Mouse (Mus musculus) lung, postnatal 0 days (tissue): ENCODE results near the gene Ssbp3. TPM values are rescaled to one million over a fixed set of nuclear protein-coding genes. Genes with fewer than 3 reads are reported as not detected.

Experiments
- ATAC-seq: fragments of 200-750 bp; cut with Nextera tagmentation; 2 replicates; pipeline ENCODE4 v1.8.0; 2017; ENCODE audit warnings: moderate library complexity
- DNase-seq: peaks from one replicate; pipeline ENCODE4 v3.0.0-alpha.2; 2016; ENCODE audit warnings: low spot score
- H3K27ac ChIP-seq: fragments of 300-500 bp; sonication (generic); 2 replicates; pipeline ENCODE4 v1.5.1; 2014; ENCODE audit warnings: antibody characterized with exemption, mild to moderate bottlenecking, low read length, mixed read lengths
- H3K27me3 ChIP-seq: fragments of 300-500 bp; sonication (generic); replicated peaks from 2 replicates; pipeline ENCODE4 v1.6.1; 2014; ENCODE audit warnings: low read length, mixed read lengths; ENCODE audit not compliant: insufficient read depth
- H3K36me3 ChIP-seq: fragments of 300-500 bp; sonication (generic); 2 replicates; pipeline ENCODE4 v1.6.1; 2014; ENCODE audit warnings: low read length, mixed read lengths; ENCODE audit not compliant: insufficient read depth
- H3K4me1 ChIP-seq: fragments of 300-500 bp; sonication (generic); 2 replicates; pipeline ENCODE4 v1.6.1; 2014; ENCODE audit warnings: antibody characterized with exemption, low read depth, low read length, mixed read lengths; ENCODE audit not compliant: insufficient read depth
- H3K4me2 ChIP-seq: fragments of 300-500 bp; sonication (generic); replicated peaks from 2 replicates; pipeline ENCODE4 v1.6.1; 2014; ENCODE audit warnings: low read depth, mild to moderate bottlenecking, low read length, moderate library complexity, mixed read lengths
- H3K4me3 ChIP-seq: fragments of 300-500 bp; sonication (generic); 2 replicates; pipeline ENCODE4 v1.5.1; 2014; ENCODE audit warnings: low read depth, low read length
- H3K9ac ChIP-seq: fragments of 300-500 bp; sonication (generic); replicated peaks from 2 replicates; pipeline ENCODE4 v1.6.1; 2014; ENCODE audit warnings: low read depth, mild to moderate bottlenecking
- H3K9me3 ChIP-seq: fragments of 300-500 bp; sonication (generic); 2 replicates; pipeline ENCODE4 v1.6.1; 2016; ENCODE audit warnings: low read length, mixed read lengths
- CTCF ChIP-seq: IDR thresholded peaks from 2 replicates; pipeline ENCODE4 v1.5.1; 2016; ENCODE audit warnings: antibody characterized with exemption, mild to moderate bottlenecking
- EP300 ChIP-seq: IDR thresholded peaks from 2 replicates; pipeline ENCODE4 v1.6.1; 2016; ENCODE audit warnings: antibody characterized with exemption, mild to moderate bottlenecking, control low read depth
- WGBS: fragments of 180-500 bp; shearing (Covaris S2); extraction: QIAGEN DNeasy Blood & Tissue Kit; methylation state at CpG from one replicate; pipeline ENCODE4 v1.1.7; 2014; 5-methylcytosine and 5-hydroxymethylcytosine counted together
- polyA plus RNA-seq: library from polyadenylated mRNA; unstranded; fragments of >200 nt; fragmentation: Nextera tagmentation; extraction: Ambion mirVana; gene quantifications from 2 replicates; pipeline ENCODE4 v1.2.1, GENCODE M21; 2015

Ssbp3 gene
- polyA plus RNA-seq, 1 experiment from 2014 or later: 40.2 TPM

DNA sequence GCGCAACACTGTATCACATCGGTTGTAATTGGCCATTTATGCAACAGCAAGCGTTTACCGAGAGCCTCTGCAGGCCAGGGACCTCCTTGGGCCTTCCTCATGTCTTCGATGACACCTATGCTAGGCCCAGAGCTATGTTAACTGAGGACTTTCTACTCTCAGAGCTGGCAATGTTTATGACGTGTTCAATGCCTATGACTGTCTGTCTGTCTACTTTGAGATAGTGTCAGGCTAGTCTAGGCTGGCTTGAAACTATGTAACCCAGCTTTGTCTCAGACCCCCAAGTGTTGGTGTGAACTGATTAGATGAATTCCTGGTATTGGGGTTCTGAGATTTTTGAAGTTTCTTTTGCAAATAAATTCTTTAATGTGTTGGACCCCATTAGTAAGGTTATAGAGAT, 84.6 kb downstream of the Ssbp3 start:
- Histone ChIP-seq H3K4me2 (no peak overlapping the region), H3K4me1 (peaks cover 10% of the 10 kb centered on the region; the same call in 1 of the 2 replicates), H3K27me3 (no peaks in the 10 kb centered on the region), H3K9ac (no peak overlapping the region), H3K36me3 (no peaks in the 10 kb centered on the region), H3K27ac (no peak overlapping the region), H3K4me3 (no peak overlapping the region), H3K9me3 (no peaks in the 10 kb centered on the region)
- no peak for DNase-seq
- TF ChIP-seq CTCF (no peak), EP300 (no peak)
- WGBS: 85% methylated on average over 6 of the region's 6 CpGs
- ATAC-seq: no peak

DNA sequence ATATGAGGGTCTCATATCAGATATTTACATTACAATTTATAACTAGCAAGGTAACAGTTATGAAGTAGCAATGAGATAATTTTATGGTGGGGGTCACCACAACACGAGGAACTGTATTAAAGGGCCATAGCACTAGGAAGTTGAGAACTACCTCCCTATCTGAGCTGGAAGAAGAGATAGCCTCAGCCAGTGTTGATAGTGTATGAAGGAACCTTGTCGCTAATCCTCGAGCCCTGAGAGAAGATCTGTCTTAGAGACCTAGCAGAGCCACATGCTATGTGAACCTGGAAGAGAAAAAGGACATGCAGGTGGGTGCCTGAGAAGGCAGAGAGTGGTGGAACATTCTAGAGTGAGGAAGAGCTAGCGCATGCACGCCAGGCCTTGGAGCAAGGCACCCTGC, 85.0 kb downstream of the Ssbp3 start:
- Histone ChIP-seq H3K36me3 (no peaks in the 10 kb centered on the region), H3K27ac (no peak overlapping the region), H3K9ac (no peak overlapping the region), H3K4me2 (no peak overlapping the region), H3K4me1 (peaks cover 10% of the 10 kb centered on the region; the same call in 1 of the 2 replicates), H3K9me3 (no peaks in the 10 kb centered on the region), H3K27me3 (no peaks in the 10 kb centered on the region), H3K4me3 (no peak overlapping the region)
- DNase-seq: no peak
- TF ChIP-seq EP300 (no peak), CTCF (no peak)
- ATAC-seq: no peak
- 67% methylated on average over 5 of the region's 5 CpGs for WGBS

DNA sequence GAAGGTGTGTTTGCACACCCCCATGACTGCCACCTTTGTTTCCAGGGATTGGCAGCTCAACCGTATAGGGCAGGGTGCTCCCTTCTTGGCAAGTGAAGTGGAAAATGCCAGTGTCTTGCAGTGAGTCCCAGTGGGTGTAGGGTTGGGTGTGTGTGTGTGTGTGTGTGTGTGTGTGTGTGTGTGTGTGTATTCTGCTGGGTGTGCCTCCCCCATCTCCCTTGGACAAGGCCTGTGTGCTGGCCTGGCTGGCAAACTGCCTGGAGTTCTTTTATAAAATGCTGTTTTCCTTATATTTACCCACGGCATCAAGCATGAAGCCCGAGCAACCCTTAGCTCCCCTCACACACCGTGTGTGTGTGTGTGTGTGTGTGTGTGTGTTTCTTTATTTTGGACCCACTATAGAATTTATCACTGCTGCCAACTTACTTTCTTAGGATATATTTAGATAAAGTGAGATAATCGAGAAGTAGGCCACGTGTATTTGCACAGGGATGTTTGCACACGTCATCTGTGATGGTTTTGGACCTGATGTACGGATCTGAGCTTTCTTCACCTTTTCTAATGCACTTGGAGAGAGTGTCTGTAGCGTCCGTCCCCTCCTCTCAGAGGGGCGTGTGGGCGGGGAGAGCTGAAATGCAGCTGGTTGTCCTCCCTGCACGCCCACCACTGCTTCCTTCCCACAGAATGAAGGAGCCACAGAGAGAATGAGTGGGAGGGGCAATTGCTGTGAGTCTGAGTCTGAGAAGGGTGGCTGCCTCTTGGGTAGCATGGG, 86.0 kb downstream of the Ssbp3 start:
- TF ChIP-seq EP300: peak; percentile 12; the same call in 1 of the 2 replicates
- no peak for TF ChIP-seq CTCF
- Histone ChIP-seq H3K36me3 (no peaks in the 10 kb centered on the region), H3K27ac (no peak overlapping the region), H3K4me1 (peaks cover 10% of the 10 kb centered on the region; the same call in 1 of the 2 replicates), H3K9me3 (no peaks in the 10 kb centered on the region), H3K9ac (no peak overlapping the region), H3K4me2 (no peak overlapping the region), H3K4me3 (no peak overlapping the region), H3K27me3 (no peaks in the 10 kb centered on the region)
- peak; percentile 70 for DNase-seq
- 17% methylated on average over 13 of the region's 13 CpGs for WGBS
- ATAC-seq: peak; percentile 82

DNA sequence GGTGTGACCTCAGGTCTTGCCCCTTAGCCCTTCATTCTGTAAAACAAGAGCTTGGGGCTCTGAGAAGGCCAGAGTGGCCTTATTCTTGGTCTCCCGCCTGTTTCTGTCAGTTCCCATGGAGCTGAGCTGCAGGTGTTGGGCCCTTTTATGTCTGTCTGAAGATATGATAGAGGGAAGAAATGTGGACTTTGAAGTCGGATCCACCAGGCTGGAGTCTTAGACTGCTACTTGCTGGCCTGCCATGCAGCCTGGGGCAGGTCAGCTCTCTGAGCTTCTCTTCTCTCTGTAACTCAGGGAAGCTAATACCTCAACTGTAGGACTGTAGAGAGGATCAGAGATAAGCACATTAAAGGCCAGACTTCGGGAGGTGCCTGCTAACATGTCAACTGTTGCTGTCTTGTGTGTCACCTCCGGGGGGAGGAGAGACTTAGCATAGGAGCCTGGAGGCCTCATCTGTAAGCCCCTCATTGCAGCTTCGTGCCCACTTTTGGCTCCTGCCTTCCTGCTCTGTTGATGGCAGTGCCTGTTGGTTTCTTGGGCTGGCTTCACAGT, 90.8 kb downstream of the Ssbp3 start:
- Histone ChIP-seq H3K36me3 (no peaks in the 10 kb centered on the region), H3K4me2 (no peak overlapping the region), H3K27ac (no peak overlapping the region), H3K4me3 (no peak overlapping the region), H3K9me3 (no peaks in the 10 kb centered on the region), H3K27me3 (no peaks in the 10 kb centered on the region), H3K4me1 (peaks cover 7% of the 10 kb centered on the region; the same call in 1 of the 2 replicates), H3K9ac (no peak overlapping the region)
- 60% methylated on average over 5 of the region's 5 CpGs for WGBS
- ATAC-seq (no peak), DNase-seq (no peak)
- TF ChIP-seq EP300: no peak
- no peak for TF ChIP-seq CTCF

DNA sequence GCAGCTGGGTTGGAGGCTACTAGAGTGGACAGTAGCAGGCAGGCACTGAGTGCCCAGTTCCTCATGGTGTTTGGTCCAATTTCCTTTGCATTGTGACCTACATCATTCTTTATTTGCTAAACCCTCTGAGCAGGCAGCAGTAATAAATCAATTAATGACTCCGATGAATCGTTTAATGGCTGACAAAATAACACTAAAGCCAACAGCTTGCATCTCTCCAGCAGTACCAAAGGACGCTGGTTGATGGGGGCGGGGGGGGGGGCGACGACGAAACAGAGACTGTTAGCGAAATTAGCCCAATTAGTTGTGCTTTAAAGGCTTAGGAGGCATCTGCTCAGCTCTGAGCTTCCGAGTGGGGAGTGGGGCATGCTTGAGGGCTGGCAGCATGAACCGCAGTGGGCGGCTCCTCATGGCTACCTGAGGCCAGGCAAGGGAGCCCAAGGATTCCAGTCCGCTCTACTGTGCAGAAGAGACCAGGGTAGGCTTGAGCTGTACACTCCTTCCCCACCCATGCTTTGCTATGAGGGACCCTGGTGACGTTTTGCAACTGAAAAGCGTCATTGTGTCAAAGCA, 91.5 kb downstream of the Ssbp3 start:
- 74% methylated on average over 14 of the region's 14 CpGs for WGBS
- DNase-seq: no peak
- H3K27me3 ChIP-seq: no peaks in the 10 kb centered on the region
- no peak overlapping the region for H3K4me2 ChIP-seq
- TF ChIP-seq EP300 (no peak), CTCF (no peak)
- H3K27ac ChIP-seq: no peak overlapping the region
- ATAC-seq: no peak
- H3K4me3 ChIP-seq: no peak overlapping the region
- no peaks in the 10 kb centered on the region; the same call in 1 of the 2 replicates for H3K4me1 ChIP-seq
- H3K36me3 ChIP-seq: no peaks in the 10 kb centered on the region
- no peak overlapping the region for H3K9ac ChIP-seq
- H3K9me3 ChIP-seq: no peaks in the 10 kb centered on the region

DNA sequence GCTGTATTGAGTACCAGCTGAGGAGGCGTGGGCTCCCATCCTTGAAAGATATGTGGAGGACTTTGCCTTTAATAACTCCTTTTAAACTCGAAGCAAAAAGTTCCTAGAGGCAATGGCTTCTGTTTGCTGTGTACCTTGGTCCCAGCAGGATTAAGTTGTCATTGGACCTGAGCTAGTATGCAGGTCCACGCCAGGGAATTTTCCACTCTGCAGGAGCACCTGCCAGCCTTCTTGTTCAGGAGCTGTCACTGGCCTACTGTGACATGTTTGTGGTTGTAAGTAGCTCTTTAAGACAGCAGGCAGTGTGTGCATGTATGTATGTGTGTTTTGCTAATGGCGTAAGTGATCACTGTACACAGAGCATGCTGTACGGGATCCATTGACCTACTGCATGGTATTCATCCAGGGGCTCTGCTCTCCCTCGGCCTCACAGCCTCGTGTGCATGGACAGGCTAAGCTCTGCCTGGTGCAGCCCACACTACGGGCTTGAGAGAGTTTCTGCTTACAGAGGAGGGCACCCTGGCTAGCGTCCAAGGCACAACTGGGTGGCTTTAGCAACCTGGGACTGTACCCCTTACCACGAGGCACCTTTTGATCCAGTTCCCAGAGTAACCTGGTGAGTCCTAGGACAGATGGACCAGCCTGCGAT, 92.1 kb downstream of the Ssbp3 start:
- no peak for DNase-seq
- WGBS: 62% methylated on average over 11 of the region's 11 CpGs
- H3K4me3 ChIP-seq: no peak overlapping the region
- no peak overlapping the region for H3K9ac ChIP-seq
- no peaks in the 10 kb centered on the region for H3K27me3 ChIP-seq
- no peak overlapping the region for H3K27ac ChIP-seq
- no peaks in the 10 kb centered on the region for H3K9me3 ChIP-seq
- TF ChIP-seq EP300 (no peak), CTCF (no peak)
- H3K36me3 ChIP-seq: no peaks in the 10 kb centered on the region
- no peak overlapping the region for H3K4me2 ChIP-seq
- H3K4me1 ChIP-seq: no peaks in the 10 kb centered on the region
- no peak for ATAC-seq
